In genomic region chr14:32861149-32861581, GRCm38 (mm10) we compare ENCODE assay signal across 9 mouse cellular contexts. TPM values are rescaled to one million over a fixed set of nuclear protein-coding genes. Genes with fewer than 3 reads are reported as not detected.
A peak's percentile ranks its signal among the peaks of the same experiment; 100 is the strongest.
DNase-seq lines count a peak whose midpoint lies in the region; ATAC-seq and TF ChIP-seq lines count a peak whose summit lies in the region.
"Had no signal": no experiment of that assay in that cellular context is flagged by ENCODE, and none has a peak within 500 bp of the region (broad histone marks: within the 10 kb centered on the region; RNA-seq: fewer than 3 reads in every experiment).

No protein-coding gene starts in this region.

- H3K36me3 ChIP-seq in embryonic facial prominence, embryonic 11.5 days (replicated peaks; ENCODE audit: control insufficient read depth, insufficient read depth, low read depth, low read length) = no peaks in the 10 kb centered on the region
- no peaks in the 10 kb centered on the region for H3K36me3 ChIP-seq in liver, embryonic 14.5 days (replicated peaks; ENCODE audit: control insufficient read depth, insufficient read depth, low read depth)
- H3K36me3 ChIP-seq: limb, embryonic 12.5 days had no signal

- no peaks in the 10 kb centered on the region for H3K9me3 ChIP-seq in embryonic facial prominence, embryonic 11.5 days (replicated peaks; ENCODE audit: control insufficient read depth, low read length)
- no peaks in the 10 kb centered on the region for H3K9me3 ChIP-seq in liver, embryonic 14.5 days (ENCODE audit: control insufficient read depth, low read length)
- H3K9me3 ChIP-seq: limb, embryonic 12.5 days had no signal

- intact Hi-C loops in heart, postnatal 25 days (cut with DNase I) = no loop called here

- TF ChIP-seq EP300 in liver, embryonic 14.5 days (IDR thresholded peaks at IDR 0.05; ENCODE audit: low read depth) = no peak

- 18% methylated on average over 6 of the region's 6 CpGs for WGBS in embryonic facial prominence, embryonic 11.5 days
- WGBS in liver, embryonic 14.5 days (ENCODE audit: insufficient replicate concordance) = 27% methylated on average over 6 of the region's 6 CpGs

- H3K4me1 ChIP-seq in embryonic facial prominence, embryonic 11.5 days (ENCODE audit: control insufficient read depth, insufficient read depth, low read length) = peaks cover 2% of the 10 kb centered on the region; the same call in 1 of the 2 replicates
- peaks cover 0 to 11% of the 10 kb centered on the region in 2 experiments; a peak in 2 of 4 replicates for H3K4me1 ChIP-seq in liver, embryonic 14.5 days (replicated peaks; ENCODE audit: control insufficient read depth in 2 of 2, insufficient read depth in 2 of 2, low read length in 1 of 2)

- no peak overlapping the region for H3K4me3 ChIP-seq in embryonic facial prominence, embryonic 11.5 days (ENCODE audit: low read depth, low read length)
- H3K4me3 ChIP-seq in liver, embryonic 14.5 days (ENCODE audit: insufficient read depth in 1 of 2, low read depth in 2 of 2, low read length in 2 of 2) = no peak overlapping the region
- H3K4me3 ChIP-seq: limb, embryonic 12.5 days had no signal

- DNase-seq in adrenal gland, postnatal 36 days = peak; percentile 10 to 37
- no peak for DNase-seq in adrenal gland, postnatal 25 days
- DNase-seq in embryonic facial prominence, embryonic 11.5 days (ENCODE audit: low spot score) = peak; percentile 21
- DNase-seq in heart, postnatal 25 days (ENCODE audit: low spot score) = peak; percentile 28
- DNase-seq in liver, embryonic 14.5 days (ENCODE audit: low read depth in 3 of 3, low spot score in 3 of 3) = no peak
- DNase-seq in frontal cortex, adult 2 months (ENCODE audit: extremely low spot score in 1 of 2, low spot score in 1 of 2) = no peak
- DNase-seq in ovary, postnatal 10 days (ENCODE audit: low spot score) = no peak
- DNase-seq in c-Kit-positive CD71-positive TER-119-positive erythroid progenitor cells, embryonic 14.5 days (ENCODE audit: low spot score) = no peak

- no peak overlapping the region for H3K9ac ChIP-seq in embryonic facial prominence, embryonic 11.5 days (replicated peaks; ENCODE audit: low read length)
- H3K9ac ChIP-seq in liver, embryonic 14.5 days (replicated peaks) = no peak overlapping the region
- H3K9ac ChIP-seq: limb, embryonic 12.5 days had no signal

- no peak overlapping the region for H3K4me2 ChIP-seq in embryonic facial prominence, embryonic 11.5 days (ENCODE audit: low read depth, low read length)
- no peak overlapping the region for H3K4me2 ChIP-seq in liver, embryonic 14.5 days (ENCODE audit: low read depth)
- H3K4me2 ChIP-seq: limb, embryonic 12.5 days had no signal

- no peak for TF ChIP-seq CTCF in liver, embryonic 14.5 days (IDR thresholded peaks at IDR 0.05; ENCODE audit: low read depth)

- no peak overlapping the region for H3K27ac ChIP-seq in embryonic facial prominence, embryonic 11.5 days (replicated peaks; ENCODE audit: low read depth, low read length)
- H3K27ac ChIP-seq in liver, embryonic 14.5 days = no peak overlapping the region
- H3K27ac ChIP-seq: limb, embryonic 12.5 days had no signal

- no peak for ATAC-seq in embryonic facial prominence, embryonic 11.5 days (replicated peaks; ENCODE audit: insufficient number of reproducible peaks, low FRiP score, low TSS enrichment, low read depth)
- ATAC-seq in liver, embryonic 14.5 days (ENCODE audit: insufficient read depth) = peak; percentile 33; the same call in 1 of the 2 replicates

- no peaks in the 10 kb centered on the region for H3K27me3 ChIP-seq in embryonic facial prominence, embryonic 11.5 days (ENCODE audit: control insufficient read depth, insufficient read depth, low read length)
- peaks cover 16% of the 10 kb centered on the region for H3K27me3 ChIP-seq in liver, embryonic 14.5 days (ENCODE audit: control insufficient read depth, insufficient read depth, low read length)

RNA-seq across cellular contexts. Expression of gene Vstm4, which starts 4.6 kb away (rescaled TPM):
- total RNA-seq in adrenal gland, postnatal 36 days (2021) = 10 to 100 TPM; 17.3 to 17.6 TPM
- total RNA-seq in adrenal gland, postnatal 25 days (2021) = 12.2 and 16.3 TPM in 2 replicates
- 4.2 and 5.1 TPM in 2 replicates for polyA plus RNA-seq in embryonic facial prominence, embryonic 11.5 days (2014; fragmentation: Nextera tagmentation; extraction: Ambion mirVana)
- total RNA-seq in heart, postnatal 25 days (2021) = 10 to 100 TPM; 10.2 to 12.4 TPM
- polyA plus RNA-seq in liver, embryonic 14.5 days (2012; rRNA removed) = 1.2 and 1.6 TPM in 2 replicates
- 3.3 and 3.4 TPM in 2 replicates for polyA plus RNA-seq in liver, embryonic 14.5 days (2014; fragmentation: Nextera tagmentation; extraction: Ambion mirVana)
- 6.1 and 7.3 TPM in 2 replicates for polyA plus RNA-seq in frontal cortex, adult 2 months (2012; rRNA removed)

RNA-seq across cellular contexts. Expression of gene Fam170b, which starts 27.4 kb away (rescaled TPM):
- under 1 TPM; 0.33 to 0.36 TPM for total RNA-seq in adrenal gland, postnatal 36 days (2021)
- 0.18 and 0.43 TPM in 2 replicates for total RNA-seq in adrenal gland, postnatal 25 days (2021)
- not detected in 2 replicates for polyA plus RNA-seq in embryonic facial prominence, embryonic 11.5 days (2014; fragmentation: Nextera tagmentation; extraction: Ambion mirVana)
- not detected for total RNA-seq in heart, postnatal 25 days (2021)
- polyA plus RNA-seq in liver, embryonic 14.5 days (2012; rRNA removed) = 0.02 and 0.05 TPM in 2 replicates
- not detected in 2 replicates for polyA plus RNA-seq in liver, embryonic 14.5 days (2014; fragmentation: Nextera tagmentation; extraction: Ambion mirVana)
- polyA plus RNA-seq in frontal cortex, adult 2 months (2012; rRNA removed) = not detected in 2 replicates
- polyA plus RNA-seq: limb, embryonic 12.5 days had no signal

Comparison
In these comparisons a context has a peak if more than half of its experiments do, and no peak if none do; other contexts are left out.
1. DNase-seq: peak in adrenal gland, postnatal 36 days (2 of 2), embryonic facial prominence, embryonic 11.5 days (single experiment) and heart, postnatal 25 days (single experiment); none in adrenal gland, postnatal 25 days (single experiment), liver, embryonic 14.5 days (0 of 3), frontal cortex, adult 2 months (0 of 2), ovary, postnatal 10 days (single experiment) and c-Kit-positive CD71-positive TER-119-positive erythroid progenitor cells, embryonic 14.5 days (single experiment).